Mouse (Mus musculus) gastrocnemius, adult 2 months (tissue): ENCODE data around the gene Il2rb. TPM values are rescaled to one million over a fixed set of nuclear protein-coding genes. Genes with fewer than 3 reads are reported as not detected.

ENCODE experiments used
- DNase-seq: peaks from one replicate; pipeline ENCODE4 v3.0.0; 2022
- H3K27ac ChIP-seq: fragments of 200-600 bp; 2 replicates; pipeline ENCODE4 v1.8.1; 2022; ENCODE audit warnings: mild to moderate bottlenecking
- H3K4me3 ChIP-seq: fragments of 200-600 bp; 2 replicates; pipeline ENCODE4 v1.8.1; 2022; ENCODE audit warnings: mild to moderate bottlenecking, moderate library complexity
- CTCF ChIP-seq: fragments of 200-600 bp; IDR thresholded peaks from 2 replicates; pipeline ENCODE4 v1.8.1; 2022; ENCODE audit warnings: antibody characterized with exemption, mild to moderate bottlenecking, moderate library complexity
- intact Hi-C: fragments of 180-260 bp; cut with DNase I; formaldehyde crosslinking; loops from one replicate; pipeline ENCODE4 v1.15.1; 2025
- total RNA-seq, 2 experiments: library from RNA; stranded (reverse); gene quantifications; 2 replicates each; pipeline ENCODE4 v1.2.3; 2021

Il2rb gene
- total RNA-seq, 2 experiments from 2014 or later = not detected

- DNase-seq = no peak
- no peak overlapping the region for H3K4me3 ChIP-seq
- TF ChIP-seq CTCF = no peak
- no peak overlapping the region for H3K27ac ChIP-seq
- intact Hi-C loops = no loop called here
These were observed 5.8 kb downstream of the Il2rb start for GRCm38 (mm10) chr15:78489248-78489647.

GRCm38 (mm10) chr15:78487066-78487465, 8.0 kb downstream of the Il2rb start:
- no peak for TF ChIP-seq CTCF
- no peak overlapping the region for H3K4me3 ChIP-seq
- no peak for DNase-seq
- no peak overlapping the region for H3K27ac ChIP-seq
- intact Hi-C loops = no loop called here

GRCm38 (mm10) chr15:78486564-78486963, 8.5 kb downstream of the Il2rb start:
- no peak for TF ChIP-seq CTCF
- DNase-seq = no peak
- Histone ChIP-seq H3K27ac (no peak overlapping the region), H3K4me3 (no peak overlapping the region)
- intact Hi-C loops = no loop called here

GRCm38 (mm10) chr15:78483311-78483710, 11.8 kb downstream of the Il2rb start:
- no peak for TF ChIP-seq CTCF
- Histone ChIP-seq H3K27ac (no peak overlapping the region), H3K4me3 (no peak overlapping the region)
- intact Hi-C loops = no loop called here
- no peak for DNase-seq

GRCm38 (mm10) chr15:78482518-78482917, 12.6 kb downstream of the Il2rb start:
- H3K27ac ChIP-seq = no peak overlapping the region
- intact Hi-C loops = no loop called here
- no peak overlapping the region for H3K4me3 ChIP-seq
- no peak for TF ChIP-seq CTCF
- DNase-seq = no peak

- Histone ChIP-seq H3K4me3 (no peak overlapping the region), H3K27ac (no peak overlapping the region)
- peak; percentile 3; the same call in 1 of the 2 replicates for TF ChIP-seq CTCF
- intact Hi-C loops = no loop called here
- peak; percentile 44 for DNase-seq
These were observed 13.5 kb downstream of the Il2rb start for GRCm38 (mm10) chr15:78481448-78482000.

GRCm38 (mm10) chr15:78480991-78481390, 14.1 kb downstream of the Il2rb start:
- Histone ChIP-seq H3K27ac (no peak overlapping the region), H3K4me3 (no peak overlapping the region)
- TF ChIP-seq CTCF = no peak
- DNase-seq = no peak
- intact Hi-C loops = no loop called here

- intact Hi-C loops = no loop called here
- TF ChIP-seq CTCF = no peak
- Histone ChIP-seq H3K4me3 (no peak overlapping the region), H3K27ac (no peak overlapping the region)
- DNase-seq = no peak
These were observed 15.0 kb downstream of the Il2rb start for GRCm38 (mm10) chr15:78480111-78480510.

GRCm38 (mm10) chr15:78479470-78479869, 15.6 kb downstream of the Il2rb start:
- Histone ChIP-seq H3K27ac (no peak overlapping the region), H3K4me3 (no peak overlapping the region)
- peak; percentile 29 for DNase-seq
- intact Hi-C loops = no loop called here
- no peak for TF ChIP-seq CTCF

GRCm38 (mm10) chr15:78478073-78478472, 17.0 kb downstream of the Il2rb start:
- Histone ChIP-seq H3K27ac (no peak overlapping the region), H3K4me3 (no peak overlapping the region)
- intact Hi-C loops = no loop called here
- TF ChIP-seq CTCF = no peak
- no peak for DNase-seq

GRCm38 (mm10) chr15:78476878-78477277, 18.2 kb downstream of the Il2rb start:
- no peak for DNase-seq
- intact Hi-C loops = no loop called here
- H3K4me3 ChIP-seq = no peak overlapping the region
- no peak for TF ChIP-seq CTCF
- no peak overlapping the region for H3K27ac ChIP-seq

GRCm38 (mm10) chr15:78475604-78476031, 19.5 kb downstream of the Il2rb start:
- intact Hi-C loops = no loop called here
- no peak for DNase-seq
- H3K27ac ChIP-seq = no peak overlapping the region
- no peak overlapping the region for H3K4me3 ChIP-seq
- TF ChIP-seq CTCF = no peak

- no peak for TF ChIP-seq CTCF
- H3K4me3 ChIP-seq = no peak overlapping the region
- no peak for DNase-seq
- intact Hi-C loops = no loop called here
- no peak overlapping the region for H3K27ac ChIP-seq
These were observed 21.6 kb downstream of the Il2rb start for GRCm38 (mm10) chr15:78473442-78473841.

- no peak overlapping the region for H3K27ac ChIP-seq
- H3K4me3 ChIP-seq = no peak overlapping the region
- DNase-seq = no peak
- intact Hi-C loops = no loop called here
- no peak for TF ChIP-seq CTCF
These were observed 23.2 kb downstream of the Il2rb start for GRCm38 (mm10) chr15:78471902-78472301.
